Mouse (Mus musculus): ENCODE results near the gene Klf3. TPM values are rescaled to one million over a fixed set of nuclear protein-coding genes. Genes with fewer than 3 reads are reported as not detected.
A peak's percentile ranks its signal among the peaks of the same experiment; 100 is the strongest.

The Klf3 gene
- total and polyA plus RNA-seq, 3 experiments, result 34.3 to 46.6 (median 41.4) TPM

DNA sequence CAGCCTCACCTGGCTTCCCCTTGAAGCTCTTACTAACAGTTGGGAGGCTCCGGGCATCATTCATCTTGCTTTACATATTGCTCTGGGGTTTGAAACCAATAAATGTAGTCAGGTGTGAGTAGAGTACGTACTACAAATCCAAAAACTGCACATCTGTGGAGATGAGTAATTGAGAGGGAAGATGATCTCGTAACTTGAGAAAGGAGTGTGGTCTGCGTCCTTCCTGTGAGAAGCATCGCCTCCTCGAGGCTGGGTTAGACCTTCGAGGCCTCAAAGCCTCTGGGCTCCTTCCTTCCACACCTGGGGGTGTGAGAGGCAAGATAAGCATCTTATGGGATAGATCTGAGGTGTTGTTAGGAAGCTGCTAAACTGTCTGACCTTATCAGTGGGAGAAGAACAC lies 11.2 kb downstream of the Klf3 start:
- no peak for TF ChIP-seq POLR2A (IDR thresholded peaks at IDR 0.05; ENCODE audit: insufficient read depth, low read depth, low read length)
- TF ChIP-seq CTCF (IDR thresholded peaks at IDR 0.05), result no peak
- TF ChIP-seq EP300 (IDR thresholded peaks at IDR 0.05; ENCODE audit: insufficient read depth, low read depth, low read length), result no peak
- 62% methylated on average over 7 of the region's 7 CpGs for WGBS
- peaks cover 43% of the 10 kb centered on the region for H3K36me3 ChIP-seq (ENCODE audit: control insufficient read depth, insufficient read depth, low read length)
- H3K27ac ChIP-seq, result no peak overlapping the region
- H3K79me2 ChIP-seq (replicated peaks; ENCODE audit: control insufficient read depth, insufficient read depth, low read length), result peaks cover 14% of the 10 kb centered on the region
- H3K27me3 ChIP-seq (ENCODE audit: control insufficient read depth, insufficient read depth, low read length), result no peaks in the 10 kb centered on the region
- no peak overlapping the region for H3K4me3 ChIP-seq
- intact Hi-C loops (cut with DNase I), result loop anchor here (2.0 kb wide), 1 partner anchor 52 kb away; no protein-coding TSS in a partner anchor
- H3K4me1 ChIP-seq (ENCODE audit: control insufficient read depth, insufficient read depth, low read length), result peaks cover 44% of the 10 kb centered on the region
- H3K9ac ChIP-seq (ENCODE audit: low read depth, low read length), result no peak overlapping the region; the same call in none of the 2 replicates
- DNase-seq, result no peak

DNA sequence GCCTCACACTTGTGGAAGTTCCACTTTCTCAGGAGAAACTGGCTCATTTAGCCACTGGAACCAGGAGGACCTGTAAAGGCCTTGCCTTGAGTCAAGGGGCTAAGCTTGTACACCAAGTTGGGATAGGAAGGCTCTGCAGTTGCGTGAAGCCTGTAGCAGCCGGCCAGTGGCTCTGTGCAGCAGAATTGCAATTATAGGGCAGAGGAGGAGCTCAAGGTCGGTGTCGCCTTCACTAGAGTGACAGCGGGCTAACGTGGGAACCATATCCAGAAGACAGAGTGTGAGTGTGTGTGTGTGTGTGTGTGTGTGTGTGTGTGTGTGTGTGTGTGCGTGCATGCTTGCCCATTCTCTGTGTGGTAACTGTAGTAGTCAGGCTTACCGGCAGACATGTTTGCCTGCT lies 12.4 kb downstream of the Klf3 start:
- WGBS, result 48% methylated on average over 8 of the region's 8 CpGs

DNA sequence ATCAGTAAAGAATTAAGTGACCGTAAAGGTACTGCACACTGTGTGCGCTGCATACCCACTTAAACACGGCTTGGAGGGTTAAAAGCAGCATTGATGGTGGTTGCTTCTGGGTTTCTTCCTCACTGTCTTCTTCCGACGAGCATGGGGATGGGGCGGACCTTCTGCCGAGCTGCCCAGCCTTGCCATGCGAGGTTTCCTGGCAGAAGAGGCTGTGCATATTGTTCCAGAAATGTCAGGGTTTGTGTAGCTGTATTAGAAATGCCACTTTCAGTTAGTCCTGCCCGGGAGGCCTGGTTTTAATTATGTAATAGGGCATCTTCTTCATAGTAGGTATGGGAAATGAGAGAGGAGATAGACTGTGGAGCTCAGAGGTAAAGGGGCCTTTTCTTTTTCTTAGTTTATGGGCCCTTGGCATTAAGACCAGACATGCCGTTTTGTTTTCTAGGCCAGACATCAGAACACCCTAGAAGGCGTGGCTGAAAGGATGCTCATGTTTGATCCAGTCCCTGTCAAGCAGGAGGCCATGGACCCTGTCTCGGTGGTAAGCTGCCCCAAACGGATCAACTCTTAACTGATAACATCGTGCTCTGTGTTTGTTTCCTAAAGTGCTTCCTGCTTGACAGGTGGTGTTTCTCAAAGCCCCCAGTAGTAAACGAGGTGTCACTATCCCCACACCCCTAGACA lies 13.2 kb downstream of the Klf3 start:
- H3K36me3 ChIP-seq (ENCODE audit: control insufficient read depth, insufficient read depth, low read length), result peaks cover 42% of the 10 kb centered on the region
- intact Hi-C loops (cut with DNase I), result no loop called here
- H3K27me3 ChIP-seq (ENCODE audit: control insufficient read depth, insufficient read depth, low read length), result no peaks in the 10 kb centered on the region
- H3K9ac ChIP-seq (ENCODE audit: low read depth, low read length), result peak overlapping the region; percentile 33; the same call in 1 of the 2 replicates
- H3K27ac ChIP-seq, result peak overlapping the region; percentile 8
- no peak for TF ChIP-seq EP300 (IDR thresholded peaks at IDR 0.05; ENCODE audit: insufficient read depth, low read depth, low read length)
- TF ChIP-seq CTCF (IDR thresholded peaks at IDR 0.05), result no peak
- TF ChIP-seq POLR2A (IDR thresholded peaks at IDR 0.05; ENCODE audit: insufficient read depth, low read depth, low read length), result no peak
- peak in 1 of 2 experiments; percentile 26 for DNase-seq
- 42% methylated on average over 15 of the region's 15 CpGs for WGBS
- H3K79me2 ChIP-seq (replicated peaks; ENCODE audit: control insufficient read depth, insufficient read depth, low read length), result peaks cover 14% of the 10 kb centered on the region
- H3K4me1 ChIP-seq (ENCODE audit: control insufficient read depth, insufficient read depth, low read length), result peaks cover 37% of the 10 kb centered on the region
- no peak overlapping the region for H3K4me3 ChIP-seq

More for the DNA sequence above, 12.4 kb downstream of the Klf3 start:
- Histone ChIP-seq H3K79me2 (replicated peaks; ENCODE audit: control insufficient read depth, insufficient read depth, low read length) (peaks cover 14% of the 10 kb centered on the region), H3K4me3 (no peak overlapping the region), H3K9ac (ENCODE audit: low read depth, low read length) (0 out of 2 replicates have a peak overlapping the region, but pooled peaks have one; percentile 30), H3K27ac (no peak overlapping the region; the same call in 1 of the 2 replicates), H3K4me1 (ENCODE audit: control insufficient read depth, insufficient read depth, low read length) (peaks cover 42% of the 10 kb centered on the region), H3K36me3 (ENCODE audit: control insufficient read depth, insufficient read depth, low read length) (peaks cover 44% of the 10 kb centered on the region), H3K27me3 (ENCODE audit: control insufficient read depth, insufficient read depth, low read length) (no peaks in the 10 kb centered on the region)
- TF ChIP-seq POLR2A (IDR thresholded peaks at IDR 0.05; ENCODE audit: insufficient read depth, low read depth, low read length) (no peak), CTCF (IDR thresholded peaks at IDR 0.05) (no peak), EP300 (IDR thresholded peaks at IDR 0.05; ENCODE audit: insufficient read depth, low read depth, low read length) (no peak)
- peak in 1 of 2 experiments; percentile 29 for DNase-seq
- intact Hi-C loops (cut with DNase I), result loop anchor here (2.0 kb wide), 1 partner anchor 51 kb away; no protein-coding TSS in a partner anchor

DNA sequence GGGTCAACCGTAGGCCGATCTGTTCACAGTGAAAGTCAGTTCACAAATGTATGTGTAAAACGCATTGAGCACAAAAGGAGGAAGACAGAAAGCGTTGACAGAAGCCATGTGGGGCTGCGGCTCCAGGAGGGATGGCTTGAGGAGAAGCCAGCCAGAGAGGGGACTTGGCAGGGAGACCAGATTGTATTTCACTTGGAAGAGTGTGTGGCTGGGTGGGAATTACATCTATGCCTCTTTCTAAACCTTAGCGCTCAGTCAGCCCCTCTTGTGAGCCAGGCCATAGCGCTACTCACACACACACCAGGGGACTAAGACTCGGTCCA lies 13.7 kb downstream of the Klf3 start:
- DNase-seq, result peak in 1 of 2 experiments; percentile 33
- Histone ChIP-seq H3K36me3 (ENCODE audit: control insufficient read depth, insufficient read depth, low read length) (peaks cover 42% of the 10 kb centered on the region), H3K4me3 (no peak overlapping the region), H3K9ac (ENCODE audit: low read depth, low read length) (0 out of 2 replicates have a peak overlapping the region, but pooled peaks have one; percentile 12), H3K4me1 (ENCODE audit: control insufficient read depth, insufficient read depth, low read length) (peaks cover 37% of the 10 kb centered on the region), H3K79me2 (replicated peaks; ENCODE audit: control insufficient read depth, insufficient read depth, low read length) (peaks cover 14% of the 10 kb centered on the region), H3K27me3 (ENCODE audit: control insufficient read depth, insufficient read depth, low read length) (no peaks in the 10 kb centered on the region), H3K27ac (peak overlapping the region; percentile 8)
- TF ChIP-seq POLR2A (IDR thresholded peaks at IDR 0.05; ENCODE audit: insufficient read depth, low read depth, low read length), result no peak
- TF ChIP-seq EP300 (IDR thresholded peaks at IDR 0.05; ENCODE audit: insufficient read depth, low read depth, low read length), result no peak
- no peak for TF ChIP-seq CTCF (IDR thresholded peaks at IDR 0.05)
- intact Hi-C loops (cut with DNase I), result no loop called here
- 40% methylated on average over 8 of the region's 8 CpGs for WGBS

DNA sequence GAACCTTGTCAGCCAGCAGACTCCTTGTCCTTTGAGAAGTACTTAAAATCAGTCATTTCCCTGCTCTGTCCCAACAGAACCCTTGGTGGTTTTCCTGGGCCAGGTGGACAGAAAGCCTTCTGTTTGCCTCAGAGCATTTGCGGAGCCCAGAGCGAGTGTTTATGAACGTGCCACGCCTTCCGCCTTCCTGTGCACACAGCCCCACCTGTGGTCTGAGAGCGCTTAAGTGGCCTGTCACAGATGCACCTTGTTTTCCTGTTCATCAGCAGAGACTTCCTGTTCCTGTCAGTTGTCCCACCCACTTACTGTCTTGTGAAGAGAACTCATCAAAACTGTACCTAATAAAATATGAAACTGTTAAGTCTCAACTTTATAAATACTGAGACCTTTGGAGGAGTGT lies 16.2 kb downstream of the Klf3 start:
- intact Hi-C loops (cut with DNase I), result no loop called here
- Histone ChIP-seq H3K9ac (ENCODE audit: low read depth, low read length) (no peak overlapping the region), H3K27me3 (ENCODE audit: control insufficient read depth, insufficient read depth, low read length) (no peaks in the 10 kb centered on the region), H3K36me3 (ENCODE audit: control insufficient read depth, insufficient read depth, low read length) (peaks cover 37% of the 10 kb centered on the region), H3K79me2 (replicated peaks; ENCODE audit: control insufficient read depth, insufficient read depth, low read length) (peaks cover 15% of the 10 kb centered on the region), H3K27ac (peak overlapping the region; percentile 3; the same call in 1 of the 2 replicates), H3K4me1 (ENCODE audit: control insufficient read depth, insufficient read depth, low read length) (peaks cover 30% of the 10 kb centered on the region), H3K4me3 (no peak overlapping the region)
- TF ChIP-seq EP300 (IDR thresholded peaks at IDR 0.05; ENCODE audit: insufficient read depth, low read depth, low read length) (no peak), CTCF (IDR thresholded peaks at IDR 0.05) (0 out of 2 replicates have a peak, but pooled peaks have one; percentile 7)
- WGBS, result 39% methylated on average over 6 of the region's 6 CpGs
- peak; percentile 32 to 63 for DNase-seq

DNA sequence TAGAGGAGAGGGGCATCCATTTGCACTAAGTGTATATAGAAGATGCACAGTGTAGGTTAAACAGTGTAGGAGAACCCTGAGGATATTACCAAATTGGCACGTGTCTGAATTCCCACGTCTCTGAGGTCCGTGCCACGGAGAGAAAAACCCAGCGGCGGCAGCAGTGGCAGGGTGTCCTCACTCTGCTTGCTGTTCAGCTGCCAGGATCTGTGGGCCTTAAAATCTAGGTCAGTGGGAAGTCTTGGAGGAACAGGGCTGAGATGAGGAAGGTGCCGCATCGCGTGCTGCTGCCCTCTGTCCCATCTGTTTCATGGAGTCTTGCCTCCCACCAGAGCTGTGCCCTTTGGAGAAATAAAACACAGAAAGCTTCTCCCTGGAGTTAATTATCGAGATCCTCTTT lies 16.9 kb downstream of the Klf3 start:
- Histone ChIP-seq H3K9ac (ENCODE audit: low read depth, low read length) (no peak overlapping the region), H3K4me3 (no peak overlapping the region), H3K79me2 (replicated peaks; ENCODE audit: control insufficient read depth, insufficient read depth, low read length) (peaks cover 13% of the 10 kb centered on the region), H3K27ac (peak overlapping the region; percentile 12; the same call in 1 of the 2 replicates), H3K4me1 (ENCODE audit: control insufficient read depth, insufficient read depth, low read length) (peaks cover 26% of the 10 kb centered on the region), H3K27me3 (ENCODE audit: control insufficient read depth, insufficient read depth, low read length) (no peaks in the 10 kb centered on the region), H3K36me3 (ENCODE audit: control insufficient read depth, insufficient read depth, low read length) (peaks cover 30% of the 10 kb centered on the region)
- DNase-seq, result no peak
- 61% methylated on average over 10 of the region's 10 CpGs for WGBS
- intact Hi-C loops (cut with DNase I), result no loop called here
- TF ChIP-seq POLR2A (IDR thresholded peaks at IDR 0.05; ENCODE audit: insufficient read depth, low read depth, low read length), result no peak
- no peak for TF ChIP-seq CTCF (IDR thresholded peaks at IDR 0.05)
- TF ChIP-seq EP300 (IDR thresholded peaks at IDR 0.05; ENCODE audit: insufficient read depth, low read depth, low read length), result no peak
